Mouse (Mus musculus): Measurements from ENCODE around the gene Sirt4.

DNA sequence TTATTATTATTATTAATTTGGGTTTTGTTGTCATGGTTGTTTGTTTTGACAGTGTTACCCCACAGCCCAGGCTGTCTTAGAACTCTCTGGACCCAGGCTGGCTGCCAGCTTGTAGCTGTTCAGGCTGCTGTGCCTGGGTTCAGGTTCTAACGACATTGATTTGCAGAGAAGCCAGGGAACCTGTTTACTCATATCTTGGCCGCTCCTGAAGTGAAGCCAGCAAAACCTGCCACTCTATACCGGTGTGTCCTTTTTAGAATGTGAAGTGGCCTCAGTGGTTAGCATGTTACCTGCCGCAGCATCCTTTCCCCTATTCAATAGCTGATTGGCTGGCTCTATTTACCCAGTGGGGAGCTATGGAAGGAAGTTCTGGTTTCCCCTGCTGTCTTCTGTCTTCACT lies 2.2 kb upstream of the Sirt4 start:
- TF ChIP-seq POLR2A (IDR thresholded peaks at IDR 0.05; ENCODE audit: extremely low read depth, insufficient read depth, low read length) (no peak), CTCF (IDR thresholded peaks at IDR 0.05; ENCODE audit: low read depth, low read length) (no peak)
